Mouse (Mus musculus) left cerebral cortex, adult 18-20 months (tissue): ENCODE results near the gene Ntn1. TPM values are rescaled to one million over a fixed set of nuclear protein-coding genes. Genes with fewer than 3 reads are reported as not detected.

Experiments used
- DNase-seq, 2 experiments: peaks; one replicate each; pipeline ENCODE4 v3.0.0; 2021 to 2022; ENCODE audit warnings: low spot score in 2 of 2, mixed read lengths in 1 of 2
- total RNA-seq, 2 experiments: library from RNA; stranded (reverse); gene quantifications; 2 replicates each; pipeline ENCODE4 v1.2.3; 2021

Ntn1 gene
- total RNA-seq, 2 experiments from 2014 or later = 6.2 to 7.6 TPM

- DNase-seq = no peak
These were observed 179.9 kb downstream of the Ntn1 start for GRCm38 (mm10) chr11:68220733-68221132.

GRCm38 (mm10) chr11:68216041-68216440 is 184.6 kb downstream of the Ntn1 start:
- DNase-seq = no peak

GRCm38 (mm10) chr11:68215206-68215912 is 185.3 kb downstream of the Ntn1 start:
- DNase-seq = no peak

DNA sequence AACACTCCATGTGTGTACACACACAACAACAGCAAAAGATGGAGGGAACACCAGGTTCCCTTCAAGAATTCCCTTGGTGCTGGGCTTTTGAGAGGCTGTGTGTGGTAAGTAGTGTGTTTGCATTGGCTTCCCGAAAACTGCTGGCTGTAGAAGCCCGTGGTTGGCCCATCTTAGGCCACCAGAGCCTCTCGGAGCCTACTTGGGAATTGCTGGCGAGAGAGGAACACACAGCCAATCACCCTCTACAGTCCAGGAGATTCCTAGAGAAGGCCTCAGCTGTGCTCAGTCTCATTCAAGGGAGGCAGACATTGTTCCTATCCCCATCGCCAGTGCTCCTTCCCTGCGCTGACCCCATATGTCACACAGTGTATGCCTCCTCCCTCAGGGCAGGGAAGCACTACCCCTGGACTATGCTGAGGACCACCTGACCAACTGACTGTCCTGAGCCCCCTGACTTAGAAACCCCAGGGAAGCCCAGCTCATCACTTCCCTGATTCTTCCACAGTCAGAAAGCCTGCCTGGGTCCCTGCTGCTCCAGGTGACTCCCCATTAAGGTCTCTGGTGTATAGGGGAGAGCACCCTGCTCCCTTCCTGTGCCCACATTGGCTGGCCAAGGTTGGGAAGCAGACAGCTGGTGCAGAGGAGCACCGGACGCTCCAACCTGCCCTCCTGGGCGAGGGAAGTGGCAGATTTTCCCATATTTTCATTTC is 186.0 kb downstream of the Ntn1 start:
- no peak for DNase-seq

DNA sequence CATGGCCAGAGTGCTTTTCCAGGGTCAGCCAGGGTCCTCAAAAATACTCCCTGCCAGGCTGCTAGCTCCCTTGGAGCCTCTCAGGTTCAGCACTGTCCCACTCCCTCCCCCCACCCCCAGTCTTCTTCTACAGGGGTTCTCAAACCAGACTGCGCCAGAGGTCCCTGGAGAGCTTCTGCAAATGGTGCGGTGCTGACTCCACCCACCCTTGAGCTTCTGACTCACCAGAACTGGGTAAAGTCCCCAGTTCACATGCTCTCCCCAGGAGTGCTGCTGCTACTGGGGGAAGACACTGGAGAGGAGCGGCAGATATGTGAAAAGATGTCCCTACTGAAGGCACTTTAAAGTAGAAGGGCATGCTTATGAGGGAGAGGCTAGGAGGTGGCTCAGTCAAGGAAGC is 186.7 kb downstream of the Ntn1 start:
- no peak for DNase-seq

DNA sequence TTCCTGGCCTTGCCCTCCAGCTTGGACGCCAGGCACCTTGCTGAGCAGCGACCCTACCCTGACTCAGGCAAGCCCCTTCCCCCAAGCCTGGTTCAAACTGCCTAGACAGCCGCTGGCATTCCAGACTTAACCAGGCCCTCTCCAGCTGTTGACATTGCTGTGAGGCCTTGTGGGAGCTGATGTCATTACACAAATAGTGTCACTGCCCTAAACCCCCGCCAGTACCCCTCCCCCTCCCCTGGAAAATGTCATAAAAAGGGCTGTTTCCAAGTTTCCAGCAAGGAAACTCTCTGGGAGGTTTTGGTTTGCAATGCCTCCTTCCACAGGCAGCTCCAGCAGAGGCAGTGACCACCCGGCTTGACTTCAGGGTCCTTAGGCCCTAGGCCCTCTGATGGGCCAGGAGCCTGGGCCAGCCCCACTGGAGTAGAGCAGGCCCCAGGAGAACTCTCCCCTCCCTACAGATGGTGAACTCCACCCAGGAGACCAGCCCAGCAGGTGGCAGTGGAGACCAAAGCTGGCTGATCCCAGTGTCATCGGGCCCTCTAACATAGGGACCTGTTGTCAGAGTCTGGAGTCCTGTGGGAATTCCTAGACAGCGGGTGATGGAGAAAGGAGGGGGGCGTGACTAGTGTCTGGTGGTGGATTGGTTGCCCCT is 188.6 kb downstream of the Ntn1 start:
- peak in 1 of 2 experiments; percentile 41 for DNase-seq

- no peak for DNase-seq
These were observed 189.9 kb downstream of the Ntn1 start for GRCm38 (mm10) chr11:68210714-68211113.

DNA sequence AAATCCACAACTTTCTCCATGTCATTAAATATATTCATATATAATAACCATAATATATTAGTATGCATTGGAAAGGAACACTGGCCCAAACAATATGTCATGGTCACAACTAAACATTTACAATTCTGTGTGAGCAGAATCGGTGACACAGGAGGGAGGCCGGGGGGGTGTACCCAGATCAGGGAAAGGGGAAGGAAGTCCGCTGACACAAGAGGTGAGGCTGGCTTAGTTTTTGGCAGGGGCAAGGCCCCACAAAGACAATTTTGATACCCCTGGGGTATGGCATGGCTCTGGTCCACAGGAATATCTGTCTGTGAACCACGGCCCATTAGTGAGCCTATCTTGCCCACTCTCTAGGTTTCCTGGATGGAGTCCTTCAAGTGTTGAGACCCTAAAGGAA is 191.1 kb downstream of the Ntn1 start:
- no peak for DNase-seq

GRCm38 (mm10) chr11:68208582-68208981 is 192.0 kb downstream of the Ntn1 start:
- no peak for DNase-seq

DNA sequence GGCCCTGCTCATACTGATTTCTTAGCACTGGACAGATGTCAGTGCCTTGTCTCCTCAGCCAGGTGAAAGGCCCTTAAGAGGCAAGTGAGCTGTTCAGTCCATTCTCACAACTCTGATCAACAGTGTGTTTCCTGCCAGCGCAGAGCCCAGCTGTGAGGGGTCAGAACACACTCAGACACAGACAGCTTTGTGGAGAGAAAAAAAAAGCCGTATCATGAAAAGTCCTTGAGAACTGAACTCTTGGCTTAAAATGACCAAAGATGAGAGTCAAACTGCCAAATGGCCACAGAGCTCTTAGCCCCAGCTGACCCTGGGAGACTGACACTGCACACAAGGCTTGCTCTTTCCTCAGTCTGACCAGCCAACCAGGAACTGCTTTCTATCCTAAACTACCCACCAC is 192.6 kb downstream of the Ntn1 start:
- no peak for DNase-seq

DNA sequence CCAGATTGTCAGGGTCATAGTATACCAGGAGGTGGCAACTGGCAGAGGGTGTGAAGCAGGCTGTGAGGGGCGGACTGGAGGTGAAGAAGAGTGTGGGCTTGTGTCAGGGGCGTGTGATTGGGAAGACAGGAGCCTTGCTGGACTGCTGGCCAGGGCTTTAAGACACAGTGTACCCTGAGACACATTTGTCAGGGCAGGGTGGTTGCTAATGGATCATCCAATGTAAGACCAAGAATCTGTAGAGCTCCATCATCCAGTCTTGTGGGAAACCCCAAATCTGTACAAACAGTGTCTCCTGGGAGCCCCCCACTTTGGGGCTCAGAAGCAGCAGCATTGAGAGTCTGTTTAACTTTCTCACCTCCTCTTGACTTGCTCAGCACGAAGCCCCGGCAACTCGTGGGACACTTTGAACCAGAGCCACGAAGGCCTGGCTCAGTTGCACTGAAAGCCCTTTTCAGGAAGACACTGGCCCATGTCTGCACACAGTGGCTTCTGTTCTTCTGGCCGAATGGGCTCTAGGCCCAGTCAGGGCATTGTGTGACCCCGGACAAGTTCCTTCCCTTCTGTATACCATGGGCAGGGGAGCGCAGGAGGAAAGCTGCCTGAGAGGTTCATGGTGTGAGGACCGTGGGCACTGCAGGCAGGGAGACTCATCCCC is 194.9 kb downstream of the Ntn1 start:
- no peak for DNase-seq

GRCm38 (mm10) chr11:68204407-68204806 is 196.2 kb downstream of the Ntn1 start:
- no peak for DNase-seq

GRCm38 (mm10) chr11:68203658-68204315 is 196.8 kb downstream of the Ntn1 start:
- no peak for DNase-seq

DNA sequence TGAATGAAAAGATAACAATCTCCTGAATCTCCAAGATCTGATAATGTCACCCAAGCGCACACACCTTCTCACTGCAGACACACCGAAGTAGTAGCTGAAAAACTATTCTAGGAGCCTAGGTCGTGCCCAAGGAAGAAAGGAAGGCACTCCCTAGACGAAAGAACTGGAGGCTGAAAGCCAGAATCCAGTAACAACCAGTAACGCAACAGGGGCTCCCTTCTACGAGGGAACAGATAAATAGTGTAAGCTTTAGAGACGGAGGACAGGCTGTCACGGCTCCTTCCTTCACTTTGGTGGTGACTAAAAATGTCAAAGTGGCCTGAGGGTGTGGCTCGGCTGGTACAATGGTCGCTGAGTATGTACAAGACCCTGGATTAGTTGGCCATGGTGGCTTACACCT is 198.1 kb downstream of the Ntn1 start:
- no peak for DNase-seq

DNA sequence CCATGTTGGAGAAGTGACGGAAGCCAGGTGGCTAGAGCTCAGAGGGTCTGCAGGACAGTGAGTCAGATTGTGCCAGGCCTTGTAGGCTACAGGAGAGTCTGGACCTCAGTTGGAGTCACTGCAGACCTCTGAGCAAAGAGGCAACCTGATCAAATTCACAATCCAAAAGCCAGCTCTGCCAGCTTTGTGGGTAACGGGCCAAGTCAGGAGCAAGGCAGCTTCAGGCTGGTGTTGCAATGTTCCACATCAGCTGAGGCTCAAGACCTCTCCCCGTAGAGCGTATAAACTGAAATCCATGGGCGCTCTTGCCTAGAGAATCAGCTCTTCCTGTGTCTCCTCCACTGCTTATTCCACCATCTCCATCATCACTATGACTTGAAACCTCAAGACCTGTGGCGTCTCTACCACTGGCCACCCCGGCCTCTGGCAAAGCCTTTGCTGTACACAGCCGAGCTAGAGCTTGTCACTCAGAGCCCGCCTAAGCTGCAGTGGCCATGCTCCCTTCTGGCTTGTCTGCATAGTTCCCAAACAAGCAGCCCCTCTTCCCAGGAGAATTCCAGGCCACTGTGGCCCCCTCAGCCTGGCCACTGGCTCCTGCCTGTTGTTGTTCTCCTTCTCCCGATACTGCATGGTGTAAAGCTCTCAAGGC is 198.7 kb downstream of the Ntn1 start:
- DNase-seq = no peak

- DNase-seq = no peak
These were observed 199.6 kb downstream of the Ntn1 start for GRCm38 (mm10) chr11:68201063-68201462.

DNA sequence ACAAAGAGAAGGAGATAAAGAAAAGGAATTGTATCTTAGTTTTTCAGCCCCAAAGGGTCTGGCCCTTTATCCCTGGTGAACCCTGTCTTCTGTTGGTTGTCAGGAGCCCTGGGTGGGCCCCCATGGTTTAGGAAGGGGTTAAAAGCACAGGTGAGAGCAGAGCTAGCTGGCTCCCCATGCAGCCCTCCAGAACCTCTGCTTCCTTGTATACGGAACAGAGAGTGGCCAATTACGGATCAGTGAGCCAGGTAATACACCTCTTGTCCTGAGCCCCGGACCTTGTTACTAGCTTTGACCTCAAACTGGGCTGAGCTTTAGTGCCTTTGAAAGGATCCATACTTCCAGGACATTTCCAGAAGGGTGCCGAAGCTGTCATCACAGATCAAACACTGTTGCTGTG is 200.1 kb downstream of the Ntn1 start:
- no peak for DNase-seq

GRCm38 (mm10) chr11:68199801-68200423 is 200.7 kb downstream of the Ntn1 start:
- no peak for DNase-seq

DNA sequence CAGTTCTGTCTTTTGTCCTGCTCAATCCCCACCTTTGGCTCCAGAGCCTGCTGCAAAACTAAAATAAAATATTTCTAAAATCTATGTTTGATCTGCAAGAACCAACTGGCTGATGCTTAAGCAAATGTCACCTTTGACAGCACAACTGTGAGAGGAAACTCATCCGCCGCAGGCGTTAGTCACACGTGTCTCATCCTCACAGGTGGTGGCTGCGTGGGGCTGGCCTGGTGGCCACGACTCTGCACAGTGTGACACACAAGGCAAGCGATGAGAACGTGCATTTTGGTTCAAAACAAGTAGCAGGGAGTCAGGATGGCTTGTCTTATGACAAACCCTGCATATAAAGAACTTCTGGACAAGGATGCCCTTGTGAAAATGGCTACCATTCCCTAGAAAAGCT is 201.5 kb downstream of the Ntn1 start:
- no peak for DNase-seq

DNA sequence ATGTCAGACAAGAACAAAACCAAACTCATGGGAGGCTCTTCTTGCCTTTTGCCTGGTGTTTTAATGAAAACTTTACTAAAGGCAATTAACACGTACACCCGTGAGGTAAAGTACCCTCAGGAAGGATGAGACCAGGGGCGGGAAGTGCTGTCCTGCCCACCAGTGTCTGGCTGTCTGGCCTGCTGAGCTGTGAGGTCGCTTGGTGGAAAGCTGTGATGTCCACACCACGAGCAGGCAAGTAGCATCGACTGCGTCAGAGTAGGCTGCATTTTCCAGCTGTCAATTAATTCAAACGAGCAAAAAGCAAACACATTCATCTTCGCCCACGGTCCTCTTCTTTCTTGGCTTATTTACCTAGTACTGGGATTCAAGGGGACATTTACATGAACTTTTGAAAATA is 201.9 kb downstream of the Ntn1 start:
- no peak for DNase-seq
